Mouse (Mus musculus) embryonic fibroblast, embryonic 13.5 days (primary cell): Measurements from ENCODE around the gene Mink1. TPM values are rescaled to one million over a fixed set of nuclear protein-coding genes. Genes with fewer than 3 reads are reported as not detected.
A peak's percentile ranks its signal among the peaks of the same experiment; 100 is the strongest.

Experiments used
- H3K27ac ChIP-seq: 2 replicates; pipeline ENCODE4 v1.5.1; 2012; ENCODE audit warnings: low read length, control low read depth, inconsistent platforms; ENCODE audit not compliant: insufficient read depth
- H3K4me1 ChIP-seq: 2 replicates; pipeline ENCODE4 v1.6.1; 2011; ENCODE audit warnings: low read length; ENCODE audit not compliant: control insufficient read depth, insufficient read depth
- H3K4me3 ChIP-seq: 2 replicates; pipeline ENCODE4 v1.5.1; 2011; ENCODE audit warnings: mild to moderate bottlenecking, control low read depth, low read length; ENCODE audit not compliant: insufficient read depth
- CTCF ChIP-seq: IDR thresholded peaks from 2 replicates; pipeline ENCODE4 v1.5.1; 2011; ENCODE audit warnings: mild to moderate bottlenecking, control low read depth, low read length, moderate library complexity, borderline replicate concordance; ENCODE audit not compliant: insufficient read depth
- POLR2A ChIP-seq: IDR thresholded peaks from 2 replicates; pipeline ENCODE4 v1.6.1; 2011; ENCODE audit warnings: low read depth, mild to moderate bottlenecking, control low read depth, low read length, moderate library complexity
- polyA plus RNA-seq: library from polyadenylated mRNA; stranded (reverse); fragments of >200 nt; gene quantifications from 2 replicates; pipeline ENCODE4 v1.2.4, GENCODE M21; 2011; ENCODE audit warnings: low read depth; ENCODE audit not compliant: missing spikeins, insufficient read length

The Mink1 gene
- polyA plus RNA-seq, 1 experiment: 36.2 TPM

DNA sequence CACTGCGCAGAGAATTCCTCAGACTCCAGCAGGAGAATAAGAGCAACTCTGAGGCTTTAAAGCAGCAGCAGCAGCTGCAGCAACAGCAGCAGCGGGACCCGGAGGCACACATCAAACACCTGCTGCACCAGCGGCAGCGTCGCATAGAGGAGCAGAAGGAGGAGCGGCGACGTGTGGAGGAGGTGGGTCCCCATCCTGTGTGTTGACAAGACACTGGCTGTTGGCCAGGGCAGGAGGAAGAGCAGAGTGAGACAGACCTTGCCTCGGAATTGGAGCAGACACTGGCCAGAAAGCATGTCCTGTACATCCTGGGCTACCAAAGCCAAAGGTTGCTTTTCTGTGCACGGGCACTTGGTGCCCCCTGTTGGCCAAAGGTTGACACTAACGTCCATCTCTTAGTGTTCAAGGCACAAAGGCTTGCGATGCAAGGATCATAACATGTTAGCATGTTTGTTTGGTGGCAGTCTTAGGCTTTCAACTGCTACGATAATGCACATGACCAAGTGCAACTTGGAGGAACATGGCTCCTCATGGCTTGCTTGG lies 42.4 kb downstream of the Mink1 start:
- no peaks in the 10 kb centered on the region for H3K4me1 ChIP-seq
- H3K27ac ChIP-seq: no peak overlapping the region
- TF ChIP-seq POLR2A (no peak), CTCF (peak; percentile 91)

DNA sequence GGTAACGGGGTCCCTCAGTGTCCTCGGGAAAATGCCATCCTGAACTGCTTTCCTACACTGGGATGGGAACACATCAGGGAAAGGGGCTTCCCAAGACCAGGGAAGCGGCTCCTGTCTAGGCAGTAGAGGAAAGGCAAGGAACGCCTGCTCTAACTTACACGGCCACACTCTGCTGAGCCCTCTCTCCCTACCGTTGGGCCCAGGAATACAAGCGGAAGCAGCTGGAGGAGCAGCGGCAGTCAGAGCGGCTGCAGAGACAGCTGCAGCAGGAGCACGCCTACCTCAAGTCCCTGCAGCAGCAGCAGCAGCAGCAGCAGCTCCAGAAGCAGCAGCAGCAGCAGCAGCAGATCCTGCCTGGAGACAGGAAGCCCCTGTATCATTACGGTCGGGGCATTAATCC lies 44.0 kb downstream of the Mink1 start:
- H3K4me3 ChIP-seq: no peak overlapping the region
- no peaks in the 10 kb centered on the region for H3K4me1 ChIP-seq
- TF ChIP-seq CTCF: no peak
- TF ChIP-seq POLR2A: no peak
- no peak overlapping the region for H3K27ac ChIP-seq

More for the DNA sequence above, 42.4 kb downstream of the Mink1 start:
- H3K4me3 ChIP-seq: no peak overlapping the region

- TF ChIP-seq POLR2A: no peak
- TF ChIP-seq CTCF: no peak
- Histone ChIP-seq H3K27ac (no peak overlapping the region), H3K4me1 (no peaks in the 10 kb centered on the region), H3K4me3 (no peak overlapping the region)
Observed at GRCm38 (mm10) chr11:70607611-70608010, 44.9 kb downstream of the Mink1 start.

DNA sequence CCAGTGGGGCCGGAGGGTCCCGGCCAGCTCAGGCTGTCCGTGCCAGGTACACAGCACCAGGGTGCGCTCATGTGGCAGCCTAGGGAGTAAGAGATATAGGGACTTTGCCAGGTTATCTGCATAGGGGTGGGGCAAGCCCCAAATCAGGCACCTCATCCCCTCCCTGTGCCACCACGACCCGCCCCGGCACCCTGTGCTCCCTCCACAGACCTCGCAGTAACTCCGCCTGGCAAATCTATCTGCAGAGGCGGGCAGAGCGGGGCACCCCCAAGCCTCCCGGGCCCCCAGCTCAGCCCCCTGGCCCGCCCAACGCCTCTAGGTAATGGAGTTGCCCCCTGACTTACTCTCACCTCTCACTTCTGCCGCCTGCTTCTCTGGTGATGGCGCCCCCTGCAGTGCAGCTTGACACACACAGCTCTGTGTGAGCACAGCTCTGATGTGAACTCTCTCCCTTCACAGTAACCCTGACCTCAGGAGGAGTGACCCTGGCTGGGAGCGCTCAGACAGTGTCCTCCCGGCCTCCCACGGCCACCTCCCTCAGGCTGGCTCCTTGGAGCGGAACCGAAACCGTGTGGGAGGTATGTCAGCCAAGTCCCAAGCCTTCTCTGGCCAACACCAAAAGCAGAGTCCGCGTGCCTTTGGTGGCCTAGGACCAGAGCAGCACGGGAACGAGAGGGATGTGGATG lies 45.8 kb downstream of the Mink1 start:
- no peaks in the 10 kb centered on the region for H3K4me1 ChIP-seq
- H3K4me3 ChIP-seq: no peak overlapping the region
- TF ChIP-seq POLR2A (no peak), CTCF (peak; percentile 69; the same call in 1 of the 2 replicates)
- H3K27ac ChIP-seq: no peak overlapping the region

GRCm38 (mm10) chr11:70610752-70611151 lies 48.1 kb downstream of the Mink1 start:
- no peak overlapping the region for H3K27ac ChIP-seq
- no peak overlapping the region for H3K4me3 ChIP-seq
- H3K4me1 ChIP-seq: no peaks in the 10 kb centered on the region
- no peak for TF ChIP-seq CTCF
- no peak for TF ChIP-seq POLR2A

GRCm38 (mm10) chr11:70612505-70612904 lies 49.8 kb downstream of the Mink1 start:
- Histone ChIP-seq H3K27ac (no peak overlapping the region), H3K4me3 (no peak overlapping the region), H3K4me1 (no peaks in the 10 kb centered on the region)
- no peak for TF ChIP-seq POLR2A
- peak; percentile 39; the same call in 1 of the 2 replicates for TF ChIP-seq CTCF

- no peak overlapping the region for H3K4me3 ChIP-seq
- peak; percentile 52; the same call in 1 of the 2 replicates for TF ChIP-seq POLR2A
- no peak for TF ChIP-seq CTCF
- H3K27ac ChIP-seq: no peak overlapping the region
- no peaks in the 10 kb centered on the region for H3K4me1 ChIP-seq
Observed at GRCm38 (mm10) chr11:70615074-70615473, 52.4 kb downstream of the Mink1 start.

GRCm38 (mm10) chr11:70615516-70616093 lies 52.9 kb downstream of the Mink1 start, which contains the start of gene 4930544D05Rik:
Gene 4930544D05Rik, plus strand, starts transcription at chr11:70615848.
- no peak within 1 kb of the TSS for H3K27ac ChIP-seq
- TF ChIP-seq CTCF (no peak), POLR2A (no peak)
- H3K4me3 ChIP-seq: no peak within 1 kb of the TSS
- H3K4me1 ChIP-seq: no peaks in the 10 kb centered on the region

DNA sequence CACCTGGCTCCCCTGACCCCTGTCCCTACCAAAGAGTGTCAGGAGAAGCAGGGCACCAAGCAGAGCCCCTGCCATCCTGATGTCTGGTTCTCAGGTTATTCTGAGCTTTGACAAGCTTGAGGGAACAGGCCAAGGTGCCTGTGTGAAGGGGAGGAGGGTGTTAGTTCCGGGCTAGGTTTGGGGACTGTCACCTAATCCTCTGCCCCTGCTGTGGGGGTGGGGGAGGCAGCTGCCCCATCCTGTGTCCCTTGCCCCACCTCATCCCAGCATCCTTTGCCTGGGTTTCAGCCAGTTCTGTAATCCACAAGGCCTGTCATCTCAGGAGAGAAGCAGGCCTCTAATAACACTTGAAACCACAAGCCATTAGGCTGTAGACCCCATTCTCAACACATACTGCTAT lies 56.4 kb downstream of the Mink1 start, which contains the start of gene Chrne:
Gene Chrne, minus strand, starts transcription at position 116 of the 400 bp plus-strand sequence.
- Histone ChIP-seq H3K4me3 (no peak within 1 kb of the TSS), H3K27ac (no peak within 1 kb of the TSS), H3K4me1 (peaks cover 2% of the 10 kb centered on the region; the same call in 1 of the 2 replicates)
- TF ChIP-seq POLR2A: no peak
- TF ChIP-seq CTCF: no peak
